Mouse (Mus musculus): ENCODE data around the gene Xpa.

- no peak for TF ChIP-seq CTCF (IDR thresholded peaks at IDR 0.05; ENCODE audit: low read depth, low read length)
- no peak for TF ChIP-seq POLR2A (IDR thresholded peaks at IDR 0.05; ENCODE audit: borderline replicate concordance, low read depth, low read length)
These were observed 402 bp upstream of the Xpa start for GRCm38 (mm10) chr4:46196513-46196912.
